Mouse (Mus musculus) bone marrow macrophage, adult 2 months (primary cell): Measurements from ENCODE around the gene Ppp1r12a.

Experiments
- CTCF ChIP-seq: IDR thresholded peaks from 2 replicates; pipeline ENCODE4 v1.5.1; 2012; ENCODE audit warnings: low read depth, mild to moderate bottlenecking, low read length, moderate library complexity
- POLR2A ChIP-seq: IDR thresholded peaks from 2 replicates; pipeline ENCODE4 v1.6.1; 2012; ENCODE audit warnings: mild to moderate bottlenecking, low read depth, low read length, borderline replicate concordance

- no peak for TF ChIP-seq POLR2A
- no peak for TF ChIP-seq CTCF
Observed at GRCm38 (mm10) chr10:108313845-108314244, 151.9 kb downstream of the Ppp1r12a start.
